Mouse (Mus musculus) lung, postnatal 0 days (tissue): ENCODE data around the gene Hykk. TPM values are rescaled to one million over a fixed set of nuclear protein-coding genes. Genes with fewer than 3 reads are reported as not detected.

Source experiments
- ATAC-seq: fragments of 200-750 bp; cut with Nextera tagmentation; 2 replicates; pipeline ENCODE4 v1.8.0; 2017; ENCODE audit warnings: moderate library complexity
- DNase-seq: peaks from one replicate; pipeline ENCODE4 v3.0.0-alpha.2; 2016; ENCODE audit warnings: low spot score
- H3K27ac ChIP-seq: fragments of 300-500 bp; sonication (generic); 2 replicates; pipeline ENCODE4 v1.5.1; 2014; ENCODE audit warnings: antibody characterized with exemption, mild to moderate bottlenecking, low read length, mixed read lengths
- H3K27me3 ChIP-seq: fragments of 300-500 bp; sonication (generic); replicated peaks from 2 replicates; pipeline ENCODE4 v1.6.1; 2014; ENCODE audit warnings: low read length, mixed read lengths; ENCODE audit not compliant: insufficient read depth
- H3K36me3 ChIP-seq: fragments of 300-500 bp; sonication (generic); 2 replicates; pipeline ENCODE4 v1.6.1; 2014; ENCODE audit warnings: low read length, mixed read lengths; ENCODE audit not compliant: insufficient read depth
- H3K4me1 ChIP-seq: fragments of 300-500 bp; sonication (generic); 2 replicates; pipeline ENCODE4 v1.6.1; 2014; ENCODE audit warnings: antibody characterized with exemption, low read depth, low read length, mixed read lengths; ENCODE audit not compliant: insufficient read depth
- H3K4me2 ChIP-seq: fragments of 300-500 bp; sonication (generic); replicated peaks from 2 replicates; pipeline ENCODE4 v1.6.1; 2014; ENCODE audit warnings: low read depth, mild to moderate bottlenecking, low read length, moderate library complexity, mixed read lengths
- H3K4me3 ChIP-seq: fragments of 300-500 bp; sonication (generic); 2 replicates; pipeline ENCODE4 v1.5.1; 2014; ENCODE audit warnings: low read depth, low read length
- H3K9ac ChIP-seq: fragments of 300-500 bp; sonication (generic); replicated peaks from 2 replicates; pipeline ENCODE4 v1.6.1; 2014; ENCODE audit warnings: low read depth, mild to moderate bottlenecking
- H3K9me3 ChIP-seq: fragments of 300-500 bp; sonication (generic); 2 replicates; pipeline ENCODE4 v1.6.1; 2016; ENCODE audit warnings: low read length, mixed read lengths
- CTCF ChIP-seq: IDR thresholded peaks from 2 replicates; pipeline ENCODE4 v1.5.1; 2016; ENCODE audit warnings: antibody characterized with exemption, mild to moderate bottlenecking
- EP300 ChIP-seq: IDR thresholded peaks from 2 replicates; pipeline ENCODE4 v1.6.1; 2016; ENCODE audit warnings: antibody characterized with exemption, mild to moderate bottlenecking, control low read depth
- WGBS: fragments of 180-500 bp; shearing (Covaris S2); extraction: QIAGEN DNeasy Blood & Tissue Kit; methylation state at CpG from one replicate; pipeline ENCODE4 v1.1.7; 2014; 5-methylcytosine and 5-hydroxymethylcytosine counted together
- polyA plus RNA-seq: library from polyadenylated mRNA; unstranded; fragments of >200 nt; fragmentation: Nextera tagmentation; extraction: Ambion mirVana; gene quantifications from 2 replicates; pipeline ENCODE4 v1.2.1, GENCODE M21; 2015

Hykk gene
- polyA plus RNA-seq, result 3.1 and 3.7 TPM in 2 replicates

DNA sequence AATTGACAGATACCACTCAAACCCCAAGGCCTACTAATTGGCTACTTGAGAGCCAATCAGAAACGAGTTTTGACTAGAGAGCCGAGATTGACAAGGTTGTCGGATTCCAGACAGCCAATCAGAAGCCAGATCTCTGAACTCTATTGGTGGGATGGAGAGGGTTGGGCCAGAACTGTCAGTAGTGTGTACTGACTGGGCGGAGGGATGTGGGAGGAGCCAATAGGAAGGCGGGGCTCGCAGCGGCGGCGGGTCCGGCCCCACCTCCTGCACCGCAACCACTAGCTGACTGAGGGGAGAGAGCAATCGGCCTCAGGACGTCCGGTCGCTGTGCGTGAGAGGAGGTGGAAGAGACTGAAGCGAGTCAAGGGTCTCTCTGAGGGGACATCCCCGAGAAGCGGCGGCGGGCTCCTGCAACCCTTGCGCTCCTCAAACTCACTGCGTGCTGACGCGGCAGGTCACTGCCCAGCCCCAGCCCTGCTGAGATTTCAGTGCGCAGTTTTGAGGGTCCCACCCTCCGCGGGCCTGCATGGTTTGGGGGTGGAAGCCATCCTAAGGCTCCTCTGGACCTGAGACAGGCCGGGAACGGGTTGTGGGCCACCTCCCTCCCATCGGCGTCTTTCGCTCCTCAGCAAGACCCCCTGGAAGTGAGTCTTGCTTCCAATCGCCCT lies at the start of gene Hykk:
Hykk (plus strand) TSS at position 274 of the 668 bp plus-strand sequence.
- DNase-seq (peak; percentile 98), ATAC-seq (peak; percentile 99)
- Histone ChIP-seq H3K9me3 (no peaks in the 10 kb centered on the region), H3K27ac (peak within 1 kb of the TSS; percentile 47; the same call in 1 of the 2 replicates), H3K27me3 (no peaks in the 10 kb centered on the region), H3K36me3 (no peaks in the 10 kb centered on the region), H3K4me1 (no peaks in the 10 kb centered on the region), H3K4me2 (peak within 1 kb of the TSS; percentile 96), H3K9ac (peak within 1 kb of the TSS; percentile 72), H3K4me3 (peak within 1 kb of the TSS; percentile 67)
- 1% methylated on average over 29 of the region's 34 CpGs for WGBS
- no peak for TF ChIP-seq EP300
- no peak for TF ChIP-seq CTCF

DNA sequence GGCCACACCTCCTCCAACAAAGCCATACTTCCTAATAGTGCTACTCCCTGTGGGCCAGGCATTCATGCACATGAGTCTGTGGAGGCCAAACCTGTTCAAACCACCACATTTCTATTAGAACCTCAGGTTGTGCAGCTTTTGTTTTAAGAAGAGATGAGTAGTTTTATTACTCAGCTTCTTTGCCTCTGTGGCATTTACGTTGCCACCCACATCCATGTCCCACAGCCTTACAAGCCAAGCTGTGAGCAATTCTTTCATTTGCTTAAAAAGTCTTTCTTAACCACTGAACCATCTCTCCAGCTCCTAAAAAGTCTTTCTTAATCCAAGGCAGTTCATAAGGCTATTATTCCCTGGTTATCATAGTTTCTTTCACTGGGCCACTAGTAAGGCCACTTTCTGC lies 38.3 kb upstream of the Hykk start:
- 100% methylated on average over 1 of the region's 1 CpGs for WGBS
- Histone ChIP-seq H3K4me3 (no peak overlapping the region), H3K4me1 (no peaks in the 10 kb centered on the region), H3K9me3 (no peaks in the 10 kb centered on the region), H3K4me2 (no peak overlapping the region), H3K36me3 (no peaks in the 10 kb centered on the region), H3K27ac (no peak overlapping the region), H3K27me3 (no peaks in the 10 kb centered on the region), H3K9ac (no peak overlapping the region)
- no peak for ATAC-seq
- no peak for DNase-seq
- TF ChIP-seq EP300 (no peak), CTCF (no peak)

DNA sequence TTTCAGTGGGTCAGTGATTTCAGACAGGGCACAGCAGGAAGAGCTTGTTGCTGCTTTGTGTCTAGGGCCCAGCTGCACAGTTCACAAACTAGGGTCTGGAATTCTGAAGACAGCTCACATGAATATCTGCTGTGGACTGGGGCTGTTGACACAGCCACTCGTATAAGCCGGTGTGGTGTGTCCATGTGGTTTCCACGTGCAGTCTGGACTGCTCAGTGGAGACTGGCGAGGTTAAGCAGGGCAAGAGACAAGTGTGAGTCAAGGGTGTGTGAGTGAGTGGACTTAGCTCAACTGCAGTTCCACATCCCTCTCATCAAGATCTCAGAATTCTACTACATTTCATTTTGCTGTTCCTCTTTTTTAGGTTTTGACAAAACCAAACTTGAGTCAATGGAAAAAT lies 25.0 kb upstream of the Hykk start:
- DNase-seq (peak; percentile 14), ATAC-seq (peak; percentile 67)
- H3K4me2 ChIP-seq, result no peak overlapping the region
- H3K9me3 ChIP-seq, result no peaks in the 10 kb centered on the region
- TF ChIP-seq CTCF (no peak), EP300 (no peak)
- WGBS, result 68% methylated on average over 4 of the region's 4 CpGs
- H3K9ac ChIP-seq, result no peak overlapping the region
- no peak overlapping the region for H3K4me3 ChIP-seq
- no peaks in the 10 kb centered on the region for H3K27me3 ChIP-seq
- H3K27ac ChIP-seq, result no peak overlapping the region
- H3K36me3 ChIP-seq, result peaks cover 16% of the 10 kb centered on the region; the same call in 1 of the 2 replicates
- H3K4me1 ChIP-seq, result no peaks in the 10 kb centered on the region

DNA sequence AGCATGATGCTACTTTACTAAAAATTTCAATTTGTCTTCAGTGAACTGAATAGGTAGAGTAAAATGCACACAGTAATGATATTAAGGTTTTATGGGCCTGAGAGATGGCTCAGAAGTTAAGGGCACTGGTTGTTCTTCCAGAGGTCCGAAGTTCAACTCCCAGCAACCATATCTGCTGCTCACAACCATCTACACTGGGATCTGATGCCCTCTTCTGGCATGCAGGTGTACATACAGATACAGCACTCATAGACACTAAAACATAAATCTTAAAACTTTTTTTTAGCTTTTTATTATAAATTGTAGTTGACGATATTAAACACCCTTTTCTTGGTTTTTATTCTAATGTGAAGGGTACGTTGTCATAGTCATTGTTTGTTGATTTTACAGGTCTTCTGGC lies 20.0 kb upstream of the Hykk start:
- no peak for TF ChIP-seq EP300
- TF ChIP-seq CTCF, result peak; percentile 63
- Histone ChIP-seq H3K4me1 (no peaks in the 10 kb centered on the region), H3K36me3 (peaks cover 24% of the 10 kb centered on the region), H3K9ac (no peak overlapping the region), H3K9me3 (no peaks in the 10 kb centered on the region), H3K4me3 (no peak overlapping the region), H3K4me2 (no peak overlapping the region), H3K27me3 (no peaks in the 10 kb centered on the region), H3K27ac (no peak overlapping the region)
- whole genome bisulfite sequencing, result 79% methylated on average over 3 of the region's 3 CpGs
- DNase-seq (no peak), ATAC-seq (no peak)

DNA sequence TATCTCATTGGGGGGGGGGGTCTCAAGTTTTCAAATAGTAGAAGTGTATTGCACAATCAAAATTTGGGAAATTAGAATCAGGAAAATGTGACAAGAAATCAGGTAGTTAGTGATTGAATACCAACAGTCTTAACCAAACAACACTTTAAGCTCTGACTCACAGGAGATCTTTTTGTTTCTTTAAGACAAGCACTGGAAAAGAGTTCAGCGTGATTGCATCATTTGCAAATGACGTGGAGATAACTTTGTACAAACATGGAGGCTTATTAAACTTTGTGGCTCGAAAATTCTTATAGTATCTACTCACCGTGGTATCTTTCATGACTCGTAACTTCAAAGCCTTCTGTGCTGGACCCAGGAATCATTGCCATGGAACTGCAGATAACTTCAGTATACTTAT lies 7.6 kb upstream of the Hykk start:
- no peak overlapping the region for H3K9ac ChIP-seq
- ATAC-seq (no peak), DNase-seq (peak; percentile 57)
- H3K4me1 ChIP-seq, result no peaks in the 10 kb centered on the region
- H3K27ac ChIP-seq, result no peak overlapping the region
- TF ChIP-seq CTCF, result no peak
- no peak for TF ChIP-seq EP300
- no peak overlapping the region for H3K4me2 ChIP-seq
- 62% methylated on average over 5 of the region's 5 CpGs for WGBS
- no peak overlapping the region for H3K4me3 ChIP-seq
- H3K36me3 ChIP-seq, result peaks cover 9% of the 10 kb centered on the region
- H3K27me3 ChIP-seq, result no peaks in the 10 kb centered on the region
- no peaks in the 10 kb centered on the region for H3K9me3 ChIP-seq

DNA sequence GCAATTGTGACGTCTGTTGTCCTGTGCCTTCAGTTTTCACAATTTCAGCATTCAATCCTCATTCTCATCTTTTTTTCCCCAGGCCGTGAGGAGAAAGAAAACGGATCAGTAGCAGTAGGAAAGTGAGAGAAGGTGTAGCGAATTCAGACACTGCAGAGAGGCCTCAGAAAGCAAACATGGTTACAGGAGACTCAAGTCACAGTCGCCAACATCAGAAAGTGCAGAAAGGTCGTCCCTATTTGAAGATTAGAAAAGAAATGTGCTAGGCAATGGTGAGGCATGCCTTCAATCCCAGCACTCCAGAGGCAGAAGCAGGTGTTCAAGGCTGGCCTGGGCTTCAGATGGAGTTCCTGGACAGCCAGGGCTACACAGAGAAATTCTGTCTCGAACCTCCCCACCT lies 1.5 kb upstream of the Hykk start:
- Histone ChIP-seq H3K4me2 (no peak overlapping the region), H3K27ac (no peak overlapping the region), H3K27me3 (no peaks in the 10 kb centered on the region), H3K4me1 (no peaks in the 10 kb centered on the region), H3K4me3 (no peak overlapping the region), H3K9ac (no peak overlapping the region), H3K36me3 (no peaks in the 10 kb centered on the region), H3K9me3 (no peaks in the 10 kb centered on the region)
- 50% methylated on average over 7 of the region's 7 CpGs for WGBS
- no peak for TF ChIP-seq CTCF
- no peak for TF ChIP-seq EP300
- no peak for ATAC-seq
- DNase-seq, result no peak
